Mouse (Mus musculus) forebrain, postnatal 0 days (tissue): ENCODE measurements at regions not wholly inside any gene's neighbourhood (a gene's known extent, or its start where the extent isn't known, plus 50 kb on each side); places are given as distances from the start of the nearest gene placed in this dataset.
"Not testable (repeated sequence)": the region's sequence is repeated elsewhere in the genome, so short reads cannot be mapped to it uniquely, and the experiment has no call there.

ENCODE experiments used
- ATAC-seq: fragments of 200-750 bp; cut with Nextera tagmentation; 2 replicates; pipeline ENCODE4 v1.8.0; 2017; ENCODE audit warnings: mild to moderate bottlenecking, moderate library complexity
- DNase-seq: peaks from one replicate; pipeline ENCODE4 v3.0.0-alpha.2; 2015
- H3K27ac ChIP-seq: fragments of 300-500 bp; sonication (generic); 2 replicates; pipeline ENCODE4 v1.5.1; 2014; ENCODE audit warnings: low read depth, mild to moderate bottlenecking, antibody characterized with exemption, low read length, moderate library complexity, mixed read lengths
- H3K27me3 ChIP-seq: fragments of 300-500 bp; sonication (generic); 2 replicates; pipeline ENCODE4 v1.6.1; 2014; ENCODE audit warnings: mild to moderate bottlenecking, low read length, mixed read lengths; ENCODE audit not compliant: insufficient read depth
- H3K36me3 ChIP-seq: fragments of 300-500 bp; sonication (generic); 2 replicates; pipeline ENCODE4 v1.6.1; 2014; ENCODE audit warnings: mild to moderate bottlenecking, moderate library complexity; ENCODE audit not compliant: insufficient read depth
- H3K4me1 ChIP-seq: fragments of 300-500 bp; sonication (generic); 2 replicates; pipeline ENCODE4 v1.6.1; 2014; ENCODE audit warnings: antibody characterized with exemption; ENCODE audit not compliant: insufficient read depth
- H3K4me2 ChIP-seq: fragments of 300-500 bp; sonication (generic); 2 replicates; pipeline ENCODE4 v1.6.1; 2014; ENCODE audit warnings: low read depth, mild to moderate bottlenecking, moderate library complexity
- H3K4me3 ChIP-seq: fragments of 300-500 bp; sonication (generic); 2 replicates; pipeline ENCODE4 v1.5.1; 2014; ENCODE audit warnings: low read depth, low read length, mixed read lengths
- H3K9ac ChIP-seq: fragments of 300-500 bp; sonication (generic); 2 replicates; pipeline ENCODE4 v1.6.1; 2014; ENCODE audit warnings: mild to moderate bottlenecking
- H3K9me3 ChIP-seq: fragments of 300-500 bp; sonication (generic); 2 replicates; pipeline ENCODE4 v1.6.1; 2016; ENCODE audit warnings: low read length
- CTCF ChIP-seq: sonication (generic); IDR thresholded peaks from 2 replicates; pipeline ENCODE4 v1.5.1; 2016; ENCODE audit warnings: antibody characterized with exemption, control low read depth, low read depth
- WGBS: fragments of 180-500 bp; shearing (Covaris S2); extraction: QIAGEN DNeasy Blood & Tissue Kit; methylation state at CpG from one replicate; pipeline ENCODE4 v1.1.7; 2014; 5-methylcytosine and 5-hydroxymethylcytosine counted together

GRCm38 (mm10) chr6:68033608-68034007 lies 498.0 kb upstream of the Tacstd2 start:
- not testable (repeated sequence) for H3K4me1 ChIP-seq, H3K9me3 ChIP-seq, H3K27ac ChIP-seq, H3K27me3 ChIP-seq, H3K4me2 ChIP-seq, H3K4me3 ChIP-seq, H3K36me3 ChIP-seq, H3K9ac ChIP-seq
- peak; percentile 46 for TF ChIP-seq CTCF
- DNase-seq (peak; percentile 0), ATAC-seq (peak; percentile 59; the same call in 1 of the 2 replicates)
- WGBS, result 4% methylated on average over 1 of the region's 1 CpGs

- no peak for DNase-seq
- Histone ChIP-seq H3K9ac (no peak overlapping the region), H3K27me3 (no peaks in the 10 kb centered on the region), H3K4me1 (no peaks in the 10 kb centered on the region), H3K4me2 (no peak overlapping the region), H3K4me3 (no peak overlapping the region), H3K27ac (no peak overlapping the region), H3K9me3 (no peaks in the 10 kb centered on the region), H3K36me3 (no peaks in the 10 kb centered on the region)
- TF ChIP-seq CTCF, result no peak
- ATAC-seq, result no peak
- WGBS, result 61% methylated on average over 13 of the region's 13 CpGs
Observed at GRCm38 (mm10) chr6:68030740-68031139, 495.1 kb upstream of the Tacstd2 start.
